Mouse (Mus musculus) heart, adult 2 months (tissue): Measurements from ENCODE around the gene Grin3a.

Source experiments
- CTCF ChIP-seq: fragments of 200-600 bp; IDR thresholded peaks from 2 replicates; pipeline ENCODE4 v1.8.1; 2022; ENCODE audit warnings: antibody characterized with exemption, mild to moderate bottlenecking, moderate library complexity
- EP300 ChIP-seq: fragments of 200-500 bp; IDR thresholded peaks from 2 replicates; pipeline ENCODE4 v1.6.1; 2011; ENCODE audit warnings: low read depth, low read length, control low read depth; ENCODE audit not compliant: insufficient read depth
- POLR2A ChIP-seq: fragments of 200-500 bp; IDR thresholded peaks from 2 replicates; pipeline ENCODE4 v1.6.1; 2011; ENCODE audit warnings: mild to moderate bottlenecking, low read depth, low read length, control low read depth; ENCODE audit not compliant: insufficient read depth

DNA sequence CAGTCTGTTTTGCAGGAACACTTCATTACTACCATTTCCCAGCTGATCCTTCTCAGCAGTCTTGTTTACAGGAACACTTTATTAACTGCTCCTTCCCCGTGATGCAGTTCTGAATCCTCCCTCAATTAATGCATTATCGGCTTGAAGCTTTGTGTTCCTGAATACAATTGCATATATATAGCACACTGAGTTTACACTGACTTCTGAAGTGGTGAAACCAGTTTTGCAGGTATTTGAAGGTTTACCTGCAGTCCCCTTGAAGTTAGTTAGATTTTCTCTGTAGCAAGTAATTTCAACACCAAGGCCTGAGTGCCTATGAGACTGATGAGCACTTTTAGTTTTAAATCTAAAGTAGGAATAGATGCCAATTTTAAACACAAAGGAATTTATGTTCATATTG is 223.3 kb downstream of the Grin3a start:
- TF ChIP-seq POLR2A (no peak), CTCF (no peak), EP300 (no peak)
